Mouse (Mus musculus) thymus, postnatal 4 days (tissue): Measurements from ENCODE around the gene Ildr1.

ENCODE experiments used
- DNase-seq: peaks from one replicate; pipeline ENCODE4 v3.0.0; 2021

The Ildr1 gene

DNA sequence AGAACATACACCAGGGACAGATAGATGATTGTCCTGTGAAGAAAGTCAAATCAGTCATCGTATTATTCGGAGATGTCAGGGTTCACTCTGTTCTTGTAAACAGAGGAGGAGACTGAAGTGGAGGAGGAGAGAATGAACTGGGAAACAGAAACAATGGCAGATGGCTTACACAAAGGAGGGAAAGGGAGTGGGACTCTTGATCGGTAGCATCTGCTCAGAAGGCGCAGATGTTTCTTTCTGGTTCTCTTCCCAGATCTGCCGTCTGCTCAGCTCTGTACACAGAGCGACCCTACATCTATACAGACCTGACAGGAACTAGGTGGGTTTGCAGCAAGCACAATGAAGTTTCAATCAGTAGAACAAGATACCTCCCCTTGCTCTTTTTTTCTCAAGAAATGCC, 81.9 kb downstream of the Ildr1 start:
- no peak for DNase-seq
